Mouse (Mus musculus): ENCODE data around the gene Tti1.
A peak's percentile ranks its signal among the peaks of the same experiment; 100 is the strongest.

Tti1 gene

DNA sequence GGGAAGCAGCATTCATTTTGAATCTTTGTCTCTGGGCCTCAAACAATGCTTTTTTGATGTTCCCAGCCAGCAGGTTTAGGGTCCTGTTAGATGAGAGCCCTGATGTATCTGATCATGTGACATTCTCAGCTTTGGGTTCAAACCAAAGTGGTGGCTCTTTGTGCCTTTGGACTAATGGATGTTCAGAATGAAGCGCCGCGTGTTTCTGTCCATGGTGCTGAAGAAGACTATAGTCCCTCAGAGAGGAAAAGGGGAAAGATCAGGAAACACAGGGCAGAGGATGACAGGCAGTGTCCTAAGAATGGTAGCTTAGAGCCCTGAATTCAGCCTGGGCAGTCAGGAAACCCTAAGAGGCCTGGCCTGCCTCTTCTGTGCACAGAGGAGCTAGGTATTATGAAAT lies 57.6 kb downstream of the Tti1 start:
- peak; percentile 91 for DNase-seq (ENCODE audit: low spot score)

DNA sequence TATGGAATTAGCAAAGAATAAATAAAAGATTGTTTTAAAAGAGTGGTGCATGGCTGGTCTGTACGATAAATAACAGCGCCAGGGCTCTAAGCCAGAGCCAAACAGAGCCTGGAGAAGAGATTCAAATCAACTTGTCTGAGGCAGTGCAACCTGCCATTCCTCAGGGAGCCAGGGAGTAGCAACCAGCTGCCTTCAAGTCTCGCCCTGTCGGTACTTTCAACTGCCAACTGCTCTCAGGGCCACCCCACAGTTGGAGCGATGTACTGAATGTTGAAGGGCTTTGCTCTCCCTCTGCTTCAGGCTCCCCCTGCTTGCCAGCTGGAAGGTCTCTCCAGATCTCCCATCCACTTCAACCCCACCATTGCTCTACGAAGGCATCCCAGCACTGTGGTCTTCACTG lies 58.1 kb downstream of the Tti1 start:
- DNase-seq (ENCODE audit: low spot score) = no peak

DNA sequence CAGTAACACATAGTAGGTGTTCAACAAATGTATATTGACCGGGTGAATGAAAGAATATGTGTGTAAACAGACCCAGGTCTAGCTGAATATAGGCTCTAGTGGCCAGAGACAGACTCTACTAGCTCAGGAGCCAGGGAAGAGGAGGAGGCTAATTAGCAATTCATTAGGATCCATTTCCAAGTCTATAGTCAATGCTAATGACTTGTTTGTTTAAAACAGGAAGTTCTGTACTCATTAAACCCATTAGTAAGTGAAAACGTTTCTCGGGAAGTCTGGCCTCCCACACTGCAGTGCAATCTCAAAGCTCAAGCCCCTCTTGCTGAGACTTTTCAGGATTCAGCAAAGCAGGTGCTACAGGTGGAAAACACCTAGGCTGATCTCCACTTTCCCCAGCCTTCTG lies 60.4 kb downstream of the Tti1 start:
- DNase-seq (ENCODE audit: low spot score) = no peak

DNA sequence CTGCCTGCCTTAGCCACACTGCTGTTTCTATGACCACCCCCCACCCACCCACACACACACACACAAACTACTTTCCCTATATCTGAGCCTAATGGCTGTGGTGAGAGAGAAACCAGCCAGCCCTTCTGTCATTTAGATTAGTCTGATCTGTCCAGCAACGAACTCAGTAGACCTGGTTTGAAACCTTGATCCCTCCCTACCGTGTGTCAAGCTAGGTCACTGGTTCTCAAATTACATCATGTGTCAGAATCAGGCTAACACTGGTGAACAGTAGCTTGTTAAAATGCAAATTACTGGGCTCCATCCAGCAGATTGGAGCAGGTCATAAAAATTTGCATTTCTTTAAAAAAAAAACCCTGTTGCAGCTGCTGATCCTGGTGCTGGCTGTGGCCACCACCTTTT lies 70.5 kb downstream of the Tti1 start:
- peak; percentile 63 for DNase-seq (ENCODE audit: low spot score)

- DNase-seq (ENCODE audit: low spot score) = no peak
These were observed 74.3 kb downstream of the Tti1 start for GRCm38 (mm10) chr2:157953978-157954377.

GRCm38 (mm10) chr2:157944156-157944893 lies 83.9 kb downstream of the Tti1 start:
- DNase-seq (ENCODE audit: low spot score) = no peak

DNA sequence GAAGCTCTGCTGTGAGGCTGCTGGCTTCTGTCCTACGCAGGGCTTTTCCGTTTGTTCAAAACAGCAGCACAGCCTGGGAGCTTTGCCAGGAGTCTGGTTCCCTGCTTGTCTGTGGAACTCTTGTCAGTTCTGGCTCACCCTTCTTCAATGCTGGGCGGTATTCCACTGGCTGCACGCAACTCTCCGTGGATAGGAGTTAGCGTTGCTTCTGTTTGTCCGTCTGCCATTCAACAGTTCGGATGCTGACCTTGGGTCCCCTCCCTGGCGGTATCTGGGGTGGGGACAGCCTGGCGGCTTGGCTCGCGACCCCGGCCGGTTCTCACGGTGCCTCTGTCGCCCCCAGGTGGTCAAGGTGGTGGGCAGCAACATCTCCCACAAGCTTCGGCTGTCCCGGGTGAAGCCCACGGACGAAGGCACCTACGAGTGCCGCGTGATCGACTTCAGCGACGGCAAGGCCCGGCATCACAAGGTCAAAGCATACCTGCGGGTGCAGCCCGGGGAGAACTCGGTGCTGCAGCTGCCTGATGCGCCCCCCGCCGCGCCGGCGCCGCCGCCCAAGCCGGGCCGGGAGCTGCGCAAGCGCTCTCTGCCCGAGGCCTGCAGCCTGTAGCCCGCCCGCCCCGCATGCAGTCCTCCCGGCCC lies 84.6 kb downstream of the Tti1 start:
- DNase-seq (ENCODE audit: low spot score) = peak; percentile 88

DNA sequence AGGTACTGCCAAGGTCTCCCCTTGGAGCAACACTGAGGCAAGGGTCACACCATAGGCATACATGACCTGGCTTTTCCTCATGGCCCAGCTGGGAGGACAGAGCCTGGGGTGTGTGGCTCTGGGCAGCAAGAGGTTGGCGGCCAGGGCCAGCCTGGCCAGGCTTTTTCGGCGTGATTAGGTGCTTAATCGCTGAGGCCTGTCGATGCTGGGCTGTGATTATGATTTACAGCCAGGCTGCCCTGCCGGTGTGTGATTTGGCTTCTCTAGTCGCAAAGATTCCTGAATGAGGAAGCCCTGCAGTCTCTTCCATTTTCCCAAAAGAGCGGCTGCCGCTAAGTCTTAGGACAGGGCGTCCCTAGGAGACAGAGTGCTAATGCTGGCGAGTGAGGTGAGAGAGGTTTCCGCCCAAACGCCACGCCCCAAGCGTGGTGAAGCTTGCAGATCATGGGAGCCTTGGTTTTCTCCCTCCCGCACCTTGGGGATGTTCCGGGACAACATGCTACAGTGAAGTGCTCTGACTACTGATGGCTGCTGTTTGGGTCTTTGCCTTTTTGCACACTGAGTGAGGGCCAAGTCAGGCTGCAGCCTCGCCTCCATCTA lies 87.5 kb downstream of the Tti1 start:
- peak; percentile 43 for DNase-seq (ENCODE audit: low spot score)

- no peak for DNase-seq (ENCODE audit: low spot score)
These were observed 91.6 kb downstream of the Tti1 start for GRCm38 (mm10) chr2:157936676-157937075.

- DNase-seq (ENCODE audit: low spot score) = no peak
These were observed 92.6 kb downstream of the Tti1 start for GRCm38 (mm10) chr2:157935444-157936171.

DNA sequence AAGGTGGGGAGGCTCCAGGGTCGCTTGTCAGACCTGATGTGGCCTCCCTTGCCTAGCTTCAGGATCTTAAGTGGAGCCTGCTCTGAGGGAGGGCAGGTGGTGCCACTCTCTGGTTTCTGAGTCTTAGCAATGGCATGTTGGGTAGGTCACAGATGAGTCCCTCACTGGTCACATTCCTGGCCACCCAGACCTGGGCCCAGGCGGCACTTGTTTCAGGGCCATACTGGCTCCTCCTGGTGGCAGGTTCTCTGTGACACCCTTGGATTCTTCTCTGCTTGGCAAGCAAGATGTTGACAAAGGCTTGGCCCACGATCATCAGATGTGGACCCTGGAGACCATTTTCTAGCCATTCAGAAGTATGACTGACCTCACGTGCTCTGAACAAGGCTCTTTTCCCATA lies 95.6 kb downstream of the Tti1 start:
- no peak for DNase-seq (ENCODE audit: low spot score)

Measured in embryo, embryonic 10.5 days (tissue).